Mouse (Mus musculus) MEL (cell line): ENCODE data around the gene Rspo1. TPM values are rescaled to one million over a fixed set of nuclear protein-coding genes. Genes with fewer than 3 reads are reported as not detected.

ENCODE experiments used
- DNase-seq: peaks from one replicate; pipeline ENCODE4 v3.0.0; 2011; ENCODE audit warnings: low read depth, low spot score
- H3K27ac ChIP-seq: 2 replicates; pipeline ENCODE4 v1.5.1; 2012; ENCODE audit warnings: low read depth, mild to moderate bottlenecking, control low read depth, low read length, moderate library complexity; ENCODE audit not compliant: control insufficient read depth
- H3K27me3 ChIP-seq, 2 experiments: fragments of 150-350 bp in 1 of 2; sonication (generic) in 1 of 2; 2 replicates each; pipeline ENCODE4 v1.6.1; 2012; ENCODE audit warnings: low read length in 2 of 2, mild to moderate bottlenecking in 2 of 2, improper control_type of control experiment in 1 of 2, moderate library complexity in 1 of 2; ENCODE audit not compliant: insufficient read depth in 2 of 2, control insufficient read depth in 1 of 2
- H3K36me3 ChIP-seq, 2 experiments: 2 replicates each; pipeline ENCODE4 v1.6.1; 2012 to 2014; ENCODE audit warnings: low read length in 2 of 2, improper control_type of control experiment in 1 of 2, inconsistent platforms in 1 of 2, mild to moderate bottlenecking in 1 of 2; ENCODE audit not compliant: insufficient read depth in 2 of 2, control insufficient read depth in 1 of 2
- H3K4me1 ChIP-seq, 2 experiments: fragments of 150-350 bp in 1 of 2; sonication (generic) in 1 of 2; 2 replicates each; pipeline ENCODE4 v1.6.1; 2012; ENCODE audit warnings: low read length in 2 of 2, improper control_type of control experiment in 1 of 2, mild to moderate bottlenecking in 1 of 2; ENCODE audit not compliant: insufficient read depth in 2 of 2, control insufficient read depth in 1 of 2
- H3K4me3 ChIP-seq, 2 experiments: fragments of 150-350 bp in 1 of 2; sonication (generic) in 1 of 2; 2 replicates each; pipeline ENCODE4 v1.5.1; 2012; ENCODE audit warnings: low read depth in 2 of 2, low read length in 2 of 2, mild to moderate bottlenecking in 2 of 2, moderate library complexity in 2 of 2, control low read depth in 1 of 2, improper control_type of control experiment in 1 of 2; ENCODE audit not compliant: control insufficient read depth in 1 of 2, insufficient read depth in 1 of 2
- H3K79me2 ChIP-seq: 2 replicates; pipeline ENCODE4 v1.6.1; 2012; ENCODE audit warnings: mild to moderate bottlenecking, low read length, moderate library complexity; ENCODE audit not compliant: control insufficient read depth, poor library complexity, insufficient read depth
- H3K9ac ChIP-seq: 2 replicates; pipeline ENCODE4 v1.6.1; 2012; ENCODE audit warnings: low read depth, mild to moderate bottlenecking, control low read depth, low read length, moderate library complexity; ENCODE audit not compliant: control insufficient read depth, poor library complexity, severe bottlenecking
- H3K9me3 ChIP-seq: fragments of 150-350 bp; sonication (generic); replicated peaks from 2 replicates; pipeline ENCODE4 v1.6.1; 2012; ENCODE audit warnings: mild to moderate bottlenecking, low read length, improper control_type of control experiment, moderate library complexity; ENCODE audit not compliant: insufficient read depth
- BHLHE40 ChIP-seq: IDR thresholded peaks from 2 replicates; pipeline ENCODE4 v1.6.1; 2012; ENCODE audit warnings: low read depth, mild to moderate bottlenecking, inconsistent platforms, low read length, improper control_type of control experiment, borderline replicate concordance
- CHD1 ChIP-seq: IDR thresholded peaks from 2 replicates; pipeline ENCODE4 v1.6.1; 2012; ENCODE audit warnings: low read depth, mild to moderate bottlenecking, inconsistent platforms, low read length, improper control_type of control experiment
- CHD2 ChIP-seq: IDR thresholded peaks from 2 replicates; pipeline ENCODE4 v1.6.1; 2011; ENCODE audit warnings: low read length, improper control_type of control experiment
- CTCF ChIP-seq, 3 experiments: IDR thresholded peaks in 2 of 3; conservative IDR thresholded peaks in 1 of 3; 2 replicates each; pipeline ENCODE4 v1.5.1; 2011 to 2012; ENCODE audit warnings: low read length in 3 of 3, low read depth in 2 of 3, mild to moderate bottlenecking in 2 of 3, improper control_type of control experiment in 1 of 3, inconsistent platforms in 1 of 3, mixed read lengths in 1 of 3, moderate library complexity in 1 of 3; ENCODE audit not compliant: control insufficient read depth in 1 of 3, insufficient read depth in 1 of 3, poor library complexity in 1 of 3, severe bottlenecking in 1 of 3
- E2F4 ChIP-seq: IDR thresholded peaks from 2 replicates; pipeline ENCODE4 v1.6.1; 2011; ENCODE audit warnings: low read depth, low read length, improper control_type of control experiment, borderline replicate concordance
- EP300 ChIP-seq, 2 experiments: IDR thresholded peaks; 2 replicates each; pipeline ENCODE4 v1.6.1; 2011; ENCODE audit warnings: improper control_type of control experiment in 2 of 2, low read length in 2 of 2, low read depth in 1 of 2, mild to moderate bottlenecking in 1 of 2
- ETS1 ChIP-seq: IDR thresholded peaks from 2 replicates; pipeline ENCODE4 v1.6.1; 2012; ENCODE audit warnings: low read depth, mild to moderate bottlenecking, inconsistent platforms, low read length, improper control_type of control experiment, moderate library complexity
- GABPA ChIP-seq: IDR thresholded peaks from 2 replicates; pipeline ENCODE4 v1.6.1; 2012; ENCODE audit warnings: low read depth, mild to moderate bottlenecking, inconsistent platforms, low read length, improper control_type of control experiment, moderate library complexity
- HCFC1 ChIP-seq: IDR thresholded peaks from 2 replicates; pipeline ENCODE4 v1.6.1; 2012; ENCODE audit warnings: low read depth, mild to moderate bottlenecking, inconsistent platforms, low read length, improper control_type of control experiment, moderate library complexity
- JUND ChIP-seq: IDR thresholded peaks from 2 replicates; pipeline ENCODE4 v1.6.1; 2011; ENCODE audit warnings: low read depth, mild to moderate bottlenecking, improper control_type of control experiment, low read length
- KAT2A ChIP-seq: conservative IDR thresholded peaks from 2 replicates; pipeline ENCODE4 v1.6.1; 2012; ENCODE audit warnings: low read depth, low read length, improper control_type of control experiment, inconsistent platforms
- MAX ChIP-seq: IDR thresholded peaks from 2 replicates; pipeline ENCODE4 v1.6.1; 2011; ENCODE audit warnings: low read length, improper control_type of control experiment
- MAZ ChIP-seq: IDR thresholded peaks from 2 replicates; pipeline ENCODE4 v1.6.1; 2012; ENCODE audit warnings: low read depth, mild to moderate bottlenecking, inconsistent platforms, low read length, improper control_type of control experiment
- MEF2A ChIP-seq: IDR thresholded peaks from 2 replicates; pipeline ENCODE4 v1.6.1; 2014; ENCODE audit warnings: low read depth, mild to moderate bottlenecking, inconsistent platforms, low read length, improper control_type of control experiment; ENCODE audit not compliant: poor library complexity, insufficient replicate concordance, severe bottlenecking; ENCODE audit errors: extremely low read depth
- MXI1 ChIP-seq: IDR thresholded peaks from 2 replicates; pipeline ENCODE4 v1.6.1; 2011; ENCODE audit warnings: mild to moderate bottlenecking, low read depth, low read length, improper control_type of control experiment
- MYB ChIP-seq: IDR thresholded peaks from 2 replicates; pipeline ENCODE4 v1.6.1; 2011; ENCODE audit warnings: mild to moderate bottlenecking, low read depth, low read length, improper control_type of control experiment
- NELFE ChIP-seq: IDR thresholded peaks from 2 replicates; pipeline ENCODE4 v1.6.1; 2011; ENCODE audit warnings: low read depth, low read length, improper control_type of control experiment
- NRF1 ChIP-seq: IDR thresholded peaks from 2 replicates; pipeline ENCODE4 v1.6.1; 2014; ENCODE audit warnings: low read depth, mild to moderate bottlenecking, inconsistent platforms, low read length, improper control_type of control experiment, moderate library complexity; ENCODE audit not compliant: poor library complexity, insufficient read depth, severe bottlenecking
- SIN3A ChIP-seq: IDR thresholded peaks from 2 replicates; pipeline ENCODE4 v1.6.1; 2012; ENCODE audit warnings: low read length, improper control_type of control experiment, inconsistent platforms
- SMC3 ChIP-seq: IDR thresholded peaks from 2 replicates; pipeline ENCODE4 v1.6.1; 2011; ENCODE audit warnings: low read depth, low read length, improper control_type of control experiment
- TAL1 ChIP-seq: IDR thresholded peaks from 2 replicates; pipeline ENCODE4 v1.6.1; 2012; ENCODE audit warnings: mild to moderate bottlenecking, inconsistent platforms, low read length, moderate library complexity, mixed read lengths
- TBP ChIP-seq: IDR thresholded peaks from 2 replicates; pipeline ENCODE4 v1.8.0; 2011; ENCODE audit warnings: low read depth, low read length, improper control_type of control experiment
- TCF12 ChIP-seq: IDR thresholded peaks from 2 replicates; pipeline ENCODE4 v1.6.1; 2014; ENCODE audit warnings: low read depth, mild to moderate bottlenecking, inconsistent platforms, low read length, improper control_type of control experiment, moderate library complexity
- UBTF ChIP-seq: IDR thresholded peaks from 2 replicates; pipeline ENCODE4 v1.6.1; 2012; ENCODE audit warnings: low read depth, mild to moderate bottlenecking, inconsistent platforms, low read length, improper control_type of control experiment, moderate library complexity, borderline replicate concordance; ENCODE audit not compliant: insufficient read depth
- USF2 ChIP-seq, 2 experiments: IDR thresholded peaks; 2 replicates each; pipeline ENCODE4 v1.6.1; 2011 to 2012; ENCODE audit warnings: improper control_type of control experiment in 2 of 2, low read length in 2 of 2, borderline replicate concordance in 1 of 2, inconsistent platforms in 1 of 2, low read depth in 1 of 2, mild to moderate bottlenecking in 1 of 2; ENCODE audit not compliant: insufficient read depth in 1 of 2
- ZC3H11A ChIP-seq: IDR thresholded peaks from 2 replicates; pipeline ENCODE4 v1.6.1; 2012; ENCODE audit warnings: low read depth, mild to moderate bottlenecking, inconsistent platforms, low read length, improper control_type of control experiment
- ZKSCAN1 ChIP-seq: IDR thresholded peaks from 2 replicates; pipeline ENCODE4 v1.6.1; 2012; ENCODE audit warnings: low read depth, mild to moderate bottlenecking, inconsistent platforms, low read length, improper control_type of control experiment, moderate library complexity
- ZNF384 ChIP-seq: IDR thresholded peaks from 2 replicates; pipeline ENCODE4 v1.6.1; 2012; ENCODE audit warnings: low read depth, mild to moderate bottlenecking, inconsistent platforms, low read length, improper control_type of control experiment
- polyA plus RNA-seq, 2 experiments: library from polyadenylated mRNA; stranded (reverse) in 1 of 2; unstranded in 1 of 2; fragments of >175 nt in 1 of 2; fragments of >200 nt in 1 of 2; gene quantifications; 2 replicates each; pipeline versions ENCODE4 v1.2.1 to v1.2.4; 2012; ENCODE audit warnings: low replicate concordance in 2 of 2, low read depth in 1 of 2; ENCODE audit not compliant: insufficient read length in 2 of 2, insufficient read depth in 1 of 2, missing spikeins in 1 of 2
- total RNA-seq: library from RNA; depleted of rRNA; stranded (reverse); fragments of 300-350 nt; gene quantifications from 2 replicates; pipeline ENCODE4 v1.2.3, GENCODE M21; 2012

Rspo1 gene
- total and polyA plus RNA-seq, 3 experiments = not detected

GRCm38 (mm10) chr4:124984871-124985670, 1.2 kb upstream of the Rspo1 start:
- Histone ChIP-seq H3K9ac (no peak overlapping the region), H3K4me3 (no peak overlapping the region), H3K27ac (no peak overlapping the region), H3K4me1 (no peaks in the 10 kb centered on the region), H3K27me3 (no peaks in the 10 kb centered on the region), H3K36me3 (no peaks in the 10 kb centered on the region), H3K79me2 (no peaks in the 10 kb centered on the region), H3K9me3 (no peaks in the 10 kb centered on the region)
- TF ChIP-seq ZNF384 (no peak), TAL1 (no peak), UBTF (no peak), EP300 (IDR thresholded peaks at IDR 0.05; ENCODE audit: low read depth in 1 of 2, low read length in 2 of 2) (no peak), E2F4 (no peak), SIN3A (no peak), MAX (no peak), JUND (no peak), USF2 (IDR thresholded peaks at IDR 0.05; ENCODE audit: borderline replicate concordance in 1 of 2, insufficient read depth in 1 of 2, low read depth in 1 of 2, low read length in 2 of 2) (no peak), GABPA (no peak), KAT2A (no peak), CHD1 (no peak), MXI1 (no peak), MAZ (no peak), BHLHE40 (no peak)
- DNase-seq = no peak

GRCm38 (mm10) chr4:124986739-124987710, 795 bp downstream of the Rspo1 start:
- no peaks in the 10 kb centered on the region for H3K4me1 ChIP-seq
- no peak overlapping the region for H3K27ac ChIP-seq
- H3K9me3 ChIP-seq = no peaks in the 10 kb centered on the region
- H3K4me3 ChIP-seq = no peak overlapping the region
- DNase-seq = no peak
- H3K27me3 ChIP-seq = no peaks in the 10 kb centered on the region
- no peaks in the 10 kb centered on the region for H3K79me2 ChIP-seq
- H3K36me3 ChIP-seq = no peaks in the 10 kb centered on the region
- no peak overlapping the region for H3K9ac ChIP-seq
- TF ChIP-seq CTCF (IDR thresholded peaks at IDR 0.05 in 2 of 3, conservative IDR thresholded peaks at IDR 0.05 in 1 of 3; ENCODE audit: control insufficient read depth in 1 of 3, insufficient read depth in 1 of 3, low read depth in 2 of 3, low read length in 3 of 3, poor library complexity in 1 of 3, severe bottlenecking in 1 of 3) (no peak), ZKSCAN1 (no peak), TBP (no peak), MEF2A (no peak), BHLHE40 (no peak), NRF1 (no peak), ZC3H11A (no peak), ETS1 (no peak), MAX (no peak), HCFC1 (no peak), SMC3 (no peak), CHD2 (no peak), TCF12 (no peak), GABPA (no peak), UBTF (no peak), MYB (no peak), KAT2A (no peak), NELFE (no peak)
